In genomic region chr7:82081851-82082250, GRCm38 (mm10) we compare ENCODE assay signal across 18 mouse cellular contexts.
DNase-seq lines count a peak whose midpoint lies in the region; ATAC-seq and TF ChIP-seq lines count a peak whose summit lies in the region.
"Had no signal": no experiment of that assay in that cellular context is flagged by ENCODE, and none has a peak within 500 bp of the region (broad histone marks: within the 10 kb centered on the region; RNA-seq: fewer than 3 reads in every experiment).

No protein-coding gene starts in this region.

- H3K27ac ChIP-seq in hindbrain, embryonic 10.5 days, result 0 out of 2 replicates have a peak overlapping the region, but pooled peaks have one; percentile 5
- no peak overlapping the region for H3K27ac ChIP-seq in hindbrain, embryonic 12.5 days
- no peak overlapping the region for H3K27ac ChIP-seq in forebrain, postnatal 0 days (ENCODE audit: low read depth, low read length)
- H3K27ac ChIP-seq in midbrain, embryonic 10.5 days (replicated peaks), result no peak overlapping the region
- no peak overlapping the region for H3K27ac ChIP-seq in kidney, embryonic 15.5 days
- H3K27ac ChIP-seq: embryonic facial prominence, embryonic 13.5 days; hindbrain, embryonic 15.5 days; kidney, postnatal 0 days; liver, embryonic 15.5 days; neural tube, embryonic 12.5 days had no signal

- no peaks in the 10 kb centered on the region for H3K9me3 ChIP-seq in hindbrain, embryonic 10.5 days
- H3K9me3 ChIP-seq in hindbrain, embryonic 12.5 days (replicated peaks), result no peaks in the 10 kb centered on the region
- H3K9me3 ChIP-seq in forebrain, postnatal 0 days (ENCODE audit: low read length), result no peaks in the 10 kb centered on the region
- H3K9me3 ChIP-seq in midbrain, embryonic 10.5 days (replicated peaks), result no peaks in the 10 kb centered on the region
- no peaks in the 10 kb centered on the region for H3K9me3 ChIP-seq in kidney, embryonic 15.5 days (replicated peaks)
- H3K9me3 ChIP-seq: embryonic facial prominence, embryonic 13.5 days; hindbrain, embryonic 15.5 days; liver, embryonic 15.5 days; neural tube, embryonic 12.5 days had no signal

- DNase-seq in hindbrain, embryonic 10.5 days (ENCODE audit: low spot score), result no peak
- peak; percentile 23 for DNase-seq in forebrain, postnatal 0 days
- peak; percentile 34 for DNase-seq in midbrain, embryonic 10.5 days (ENCODE audit: low spot score)
- DNase-seq in liver, result no peak
- no peak for DNase-seq in adrenal gland, postnatal 25 days
- DNase-seq: adrenal gland, postnatal 14 days; cerebellum, adult 2 months; gastrocnemius, postnatal 25 days; kidney, adult 11 months; thymus, postnatal 14 days had no signal

- H3K4me2 ChIP-seq in hindbrain, embryonic 12.5 days (replicated peaks), result no peak overlapping the region
- no peak overlapping the region for H3K4me2 ChIP-seq in forebrain, postnatal 0 days (ENCODE audit: low read depth)
- H3K4me2 ChIP-seq in kidney, embryonic 15.5 days, result no peak overlapping the region
- H3K4me2 ChIP-seq: embryonic facial prominence, embryonic 13.5 days; hindbrain, embryonic 15.5 days; liver, embryonic 15.5 days; neural tube, embryonic 12.5 days had no signal

- no peak for ATAC-seq in hindbrain, embryonic 12.5 days (ENCODE audit: low FRiP score)
- peak; percentile 60; the same call in 1 of the 2 replicates for ATAC-seq in forebrain, postnatal 0 days
- no peak for ATAC-seq in kidney, embryonic 15.5 days (replicated peaks; ENCODE audit: low FRiP score)
- ATAC-seq: Patski had no signal

- peaks cover 3% of the 10 kb centered on the region; the same call in 1 of the 2 replicates for H3K27me3 ChIP-seq in hindbrain, embryonic 10.5 days (ENCODE audit: insufficient read depth, poor library complexity, severe bottlenecking)
- H3K27me3 ChIP-seq in hindbrain, embryonic 12.5 days, result 0 out of 2 replicates have a peak, but pooled peaks cover 3% of the 10 kb centered on the region
- no peaks in the 10 kb centered on the region for H3K27me3 ChIP-seq in forebrain, postnatal 0 days (ENCODE audit: insufficient read depth, low read length)
- H3K27me3 ChIP-seq in midbrain, embryonic 10.5 days (ENCODE audit: low read depth, poor library complexity, severe bottlenecking), result 0 out of 2 replicates have a peak, but pooled peaks cover 12% of the 10 kb centered on the region
- H3K27me3 ChIP-seq in kidney, embryonic 15.5 days, result no peaks in the 10 kb centered on the region
- H3K27me3 ChIP-seq: embryonic facial prominence, embryonic 13.5 days; hindbrain, embryonic 15.5 days; neural tube, embryonic 12.5 days; Patski had no signal

- 23% methylated on average over 3 of the region's 3 CpGs for WGBS in hindbrain, embryonic 10.5 days
- WGBS in hindbrain, embryonic 12.5 days, result 13% methylated on average over 3 of the region's 3 CpGs
- WGBS in forebrain, postnatal 0 days, result 6% methylated on average over 3 of the region's 3 CpGs
- WGBS in midbrain, embryonic 10.5 days, result 17% methylated on average over 3 of the region's 3 CpGs
- 51% methylated on average over 3 of the region's 3 CpGs for WGBS in kidney, embryonic 15.5 days

- H3K9ac ChIP-seq in hindbrain, embryonic 12.5 days, result no peak overlapping the region
- H3K9ac ChIP-seq in forebrain, postnatal 0 days, result no peak overlapping the region
- no peak overlapping the region for H3K9ac ChIP-seq in kidney, embryonic 15.5 days
- H3K9ac ChIP-seq: embryonic facial prominence, embryonic 13.5 days; hindbrain, embryonic 15.5 days; liver, embryonic 15.5 days; neural tube, embryonic 12.5 days had no signal

- peaks cover 20% of the 10 kb centered on the region for H3K4me1 ChIP-seq in hindbrain, embryonic 10.5 days (replicated peaks)
- peaks cover 21% of the 10 kb centered on the region for H3K4me1 ChIP-seq in hindbrain, embryonic 12.5 days
- H3K4me1 ChIP-seq in forebrain, postnatal 0 days (ENCODE audit: insufficient read depth), result no peaks in the 10 kb centered on the region
- peaks cover 25% of the 10 kb centered on the region for H3K4me1 ChIP-seq in midbrain, embryonic 10.5 days
- no peaks in the 10 kb centered on the region for H3K4me1 ChIP-seq in kidney, embryonic 15.5 days
- H3K4me1 ChIP-seq: hindbrain, embryonic 15.5 days; liver, embryonic 15.5 days had no signal

- no peak overlapping the region for H3K4me3 ChIP-seq in hindbrain, embryonic 10.5 days
- no peak overlapping the region for H3K4me3 ChIP-seq in hindbrain, embryonic 12.5 days
- H3K4me3 ChIP-seq in forebrain, postnatal 0 days (ENCODE audit: low read depth, low read length), result no peak overlapping the region
- no peak overlapping the region for H3K4me3 ChIP-seq in midbrain, embryonic 10.5 days
- no peak overlapping the region for H3K4me3 ChIP-seq in kidney, embryonic 15.5 days (replicated peaks)
- H3K4me3 ChIP-seq: embryonic facial prominence, embryonic 13.5 days; hindbrain, embryonic 15.5 days; liver, embryonic 15.5 days; neural tube, embryonic 12.5 days had no signal

- no peak for TF ChIP-seq CTCF in forebrain, postnatal 0 days (IDR thresholded peaks at IDR 0.05; ENCODE audit: low read depth)

- H3K36me3 ChIP-seq in hindbrain, embryonic 10.5 days, result no peaks in the 10 kb centered on the region
- H3K36me3 ChIP-seq in hindbrain, embryonic 12.5 days, result no peaks in the 10 kb centered on the region
- H3K36me3 ChIP-seq in forebrain, postnatal 0 days (ENCODE audit: insufficient read depth), result no peaks in the 10 kb centered on the region
- H3K36me3 ChIP-seq in midbrain, embryonic 10.5 days, result no peaks in the 10 kb centered on the region
- no peaks in the 10 kb centered on the region for H3K36me3 ChIP-seq in kidney, embryonic 15.5 days
- H3K36me3 ChIP-seq: embryonic facial prominence, embryonic 13.5 days; hindbrain, embryonic 15.5 days; liver, embryonic 15.5 days; neural tube, embryonic 12.5 days had no signal

Comparison
In these comparisons a context has a peak if more than half of its experiments do, and no peak if none do; other contexts are left out.
1. DNase-seq: peak in forebrain, postnatal 0 days (single experiment) and midbrain, embryonic 10.5 days (single experiment); none in hindbrain, embryonic 10.5 days (single experiment), liver (single experiment) and adrenal gland, postnatal 25 days (single experiment).